Mouse (Mus musculus) heart, adult 9 months (tissue): ENCODE data around the gene Gramd4.

ENCODE experiments used
- DNase-seq, 2 experiments: peaks; one replicate each; pipeline ENCODE4 v3.0.0; 2022; ENCODE audit warnings: low spot score in 2 of 2

The Gramd4 gene

GRCm38 (mm10) chr15:86057413-86057812, at the start of gene Gramd4:
Gramd4 (plus strand) TSS chr15:86057695.
- DNase-seq: peak; percentile 60 to 63

- no peak for DNase-seq
These were observed 44.4 kb upstream of the Gramd4 start for GRCm38 (mm10) chr15:86013130-86013529.

- no peak for DNase-seq
These were observed 43.8 kb upstream of the Gramd4 start for GRCm38 (mm10) chr15:86013656-86014055.

- no peak for DNase-seq
These were observed 42.5 kb upstream of the Gramd4 start for GRCm38 (mm10) chr15:86015026-86015425.

GRCm38 (mm10) chr15:86015860-86016541, 41.5 kb upstream of the Gramd4 start:
- no peak for DNase-seq

- DNase-seq: no peak
These were observed 40.2 kb upstream of the Gramd4 start for GRCm38 (mm10) chr15:86017336-86017735.

- DNase-seq: no peak
These were observed 38.6 kb upstream of the Gramd4 start for GRCm38 (mm10) chr15:86018753-86019512.

GRCm38 (mm10) chr15:86020008-86020407, 37.5 kb upstream of the Gramd4 start:
- DNase-seq: peak in 1 of 2 experiments; percentile 22

- DNase-seq: no peak
These were observed 36.2 kb upstream of the Gramd4 start for GRCm38 (mm10) chr15:86021301-86021700.

GRCm38 (mm10) chr15:86021971-86022370, 35.5 kb upstream of the Gramd4 start:
- DNase-seq: no peak

- DNase-seq: no peak
These were observed 29.6 kb upstream of the Gramd4 start for GRCm38 (mm10) chr15:86027871-86028270.

GRCm38 (mm10) chr15:86029981-86030380, 27.5 kb upstream of the Gramd4 start:
- DNase-seq: no peak

- DNase-seq: no peak
These were observed 24.7 kb upstream of the Gramd4 start for GRCm38 (mm10) chr15:86032811-86033190.

GRCm38 (mm10) chr15:86033191-86033841, 24.2 kb upstream of the Gramd4 start, which contains the start of gene Celsr1:
Celsr1 (minus strand) TSS chr15:86033777.
- DNase-seq: no peak

- no peak for DNase-seq
These were observed 23.4 kb upstream of the Gramd4 start for GRCm38 (mm10) chr15:86034021-86034523.

- DNase-seq: no peak
These were observed 22.6 kb upstream of the Gramd4 start for GRCm38 (mm10) chr15:86034781-86035360.

- DNase-seq: no peak
These were observed 21.6 kb upstream of the Gramd4 start for GRCm38 (mm10) chr15:86035913-86036312.

GRCm38 (mm10) chr15:86038802-86039201, 18.7 kb upstream of the Gramd4 start:
- DNase-seq: peak in 1 of 2 experiments; percentile 36

GRCm38 (mm10) chr15:86041421-86041820, 16.1 kb upstream of the Gramd4 start:
- DNase-seq: no peak

GRCm38 (mm10) chr15:86042364-86042763, 15.1 kb upstream of the Gramd4 start:
- no peak for DNase-seq

- no peak for DNase-seq
These were observed 8.0 kb upstream of the Gramd4 start for GRCm38 (mm10) chr15:86049510-86049909.

GRCm38 (mm10) chr15:86050170-86050743, 7.2 kb upstream of the Gramd4 start:
- peak; percentile 44 to 60 for DNase-seq
